Mouse (Mus musculus) bone marrow macrophage, adult 2 months (primary cell): ENCODE measurements around the gene Zscan2. TPM values are rescaled to one million over a fixed set of nuclear protein-coding genes. Genes with fewer than 3 reads are reported as not detected.

Source experiments
- H3K27ac ChIP-seq: 2 replicates; pipeline ENCODE4 v1.5.1; 2012; ENCODE audit warnings: low read depth, low read length; ENCODE audit not compliant: insufficient read depth
- H3K4me1 ChIP-seq: 2 replicates; pipeline ENCODE4 v1.6.1; 2012; ENCODE audit warnings: low read length; ENCODE audit not compliant: control insufficient read depth, insufficient read depth
- H3K4me3 ChIP-seq: 2 replicates; pipeline ENCODE4 v1.5.1; 2012; ENCODE audit warnings: mild to moderate bottlenecking, low read length, moderate library complexity; ENCODE audit not compliant: insufficient read depth
- CTCF ChIP-seq: IDR thresholded peaks from 2 replicates; pipeline ENCODE4 v1.5.1; 2012; ENCODE audit warnings: low read depth, mild to moderate bottlenecking, low read length, moderate library complexity
- POLR2A ChIP-seq: IDR thresholded peaks from 2 replicates; pipeline ENCODE4 v1.6.1; 2012; ENCODE audit warnings: mild to moderate bottlenecking, low read depth, low read length, borderline replicate concordance
- polyA plus RNA-seq: library from polyadenylated mRNA; stranded (reverse); fragments of >200 nt; gene quantifications from 2 replicates; pipeline ENCODE4 v1.2.4, GENCODE M21; 2012; ENCODE audit not compliant: missing spikeins, insufficient read depth, insufficient read length

Zscan2 gene
- polyA plus RNA-seq, 1 experiment = 3.6 TPM

- H3K4me3 ChIP-seq = no peak overlapping the region
- TF ChIP-seq CTCF = no peak
- no peak overlapping the region for H3K27ac ChIP-seq
- peaks cover 20% of the 10 kb centered on the region for H3K4me1 ChIP-seq
These were observed 58.4 kb downstream of the Zscan2 start for GRCm38 (mm10) chr7:80918982-80919646.

- H3K27ac ChIP-seq = no peak overlapping the region
- TF ChIP-seq POLR2A (no peak), CTCF (no peak)
- peaks cover 18% of the 10 kb centered on the region for H3K4me1 ChIP-seq
- H3K4me3 ChIP-seq = no peak overlapping the region
These were observed 58.9 kb downstream of the Zscan2 start for GRCm38 (mm10) chr7:80919647-80920008.

- Histone ChIP-seq H3K4me1 (peaks cover 14% of the 10 kb centered on the region), H3K4me3 (no peak overlapping the region), H3K27ac (no peak overlapping the region)
- TF ChIP-seq POLR2A = no peak
These were observed 62.4 kb downstream of the Zscan2 start for GRCm38 (mm10) chr7:80923165-80923564.

Other genes starting within 250 kb of the Zscan2 start
- 14.6 and 16.7 TPM in 2 replicates for gene Crtc3, start 172.0 kb upstream of the Zscan2 start, polyA plus RNA-seq
- 243 and 284 TPM in 2 replicates for gene Iqgap1, start 34.9 kb upstream of the Zscan2 start, polyA plus RNA-seq
- 9.3 and 10.7 TPM in 2 replicates for gene Wdr73, start 40.3 kb downstream of the Zscan2 start, polyA plus RNA-seq
- 3.0 and 4.2 TPM in 2 replicates for gene Nmb, start 44.2 kb downstream of the Zscan2 start, polyA plus RNA-seq
- gene Sec11a, start 86.9 kb downstream of the Zscan2 start, polyA plus RNA-seq = 99.2 and 105 TPM in 2 replicates
- 23.5 and 23.6 TPM in 2 replicates for gene Zfp592, start 132.8 kb downstream of the Zscan2 start, polyA plus RNA-seq
- gene Alpk3, start 196.7 kb downstream of the Zscan2 start, polyA plus RNA-seq = 0.16 TPM in 1 of 2 replicates, not detected in the other